ENCODE assay signal across 8 mouse cellular contexts in the genomic region with DNA sequence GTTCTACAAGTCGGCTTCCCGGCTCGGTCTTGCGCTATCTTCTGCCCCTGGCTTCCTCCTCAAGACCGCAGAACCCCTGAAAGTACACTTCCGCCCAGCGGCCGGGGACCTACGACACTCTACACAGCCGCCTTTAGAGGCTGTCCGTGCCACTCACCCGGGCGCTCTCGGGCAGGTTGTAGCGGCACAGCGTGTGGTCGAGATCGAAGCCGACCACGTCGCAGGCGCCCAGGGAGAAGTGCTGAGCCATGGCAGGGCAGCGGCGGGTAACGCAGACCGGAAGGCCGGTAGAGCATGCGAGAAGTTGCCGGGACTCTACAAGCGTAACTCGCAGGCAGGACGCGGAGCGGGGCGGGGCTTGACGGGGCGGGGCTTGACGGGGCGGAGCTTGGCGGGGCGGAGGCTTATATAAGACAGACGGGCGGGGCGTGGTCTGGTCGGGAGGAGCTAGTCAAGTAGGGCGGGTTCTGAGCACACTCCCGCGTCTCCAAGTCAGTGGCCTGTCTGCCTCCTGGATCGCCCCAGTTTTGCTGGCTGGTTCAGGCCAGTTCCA. TPM values are rescaled to one million over a fixed set of nuclear protein-coding genes. Genes with fewer than 3 reads are reported as not detected.
DNase-seq lines count a peak whose midpoint lies in the region; ATAC-seq and TF ChIP-seq lines count a peak whose summit lies in the region.

A gene (minus strand): TSS at position 349 of the 553 bp plus-strand sequence.

- H3K9ac ChIP-seq in embryonic facial prominence, embryonic 15.5 days = peak within 1 kb of the TSS; percentile 83
- H3K9ac ChIP-seq in limb, embryonic 14.5 days (ENCODE audit: low read depth, low read length, severe bottlenecking) = peak within 1 kb of the TSS; percentile 88
- H3K9ac ChIP-seq in midbrain, postnatal 0 days (replicated peaks; ENCODE audit: low read length, poor library complexity, severe bottlenecking) = peak within 1 kb of the TSS; percentile 57

- no peak for TF ChIP-seq CTCF in bone marrow, adult 2 months (IDR thresholded peaks at IDR 0.05; ENCODE audit: control insufficient read depth, insufficient read depth, low read length)
- TF ChIP-seq CTCF in midbrain, postnatal 0 days (IDR thresholded peaks at IDR 0.05) = no peak

- H3K9me3 ChIP-seq in embryonic facial prominence, embryonic 15.5 days (replicated peaks) = no peaks in the 10 kb centered on the region
- no peaks in the 10 kb centered on the region for H3K9me3 ChIP-seq in limb, embryonic 14.5 days (ENCODE audit: control insufficient read depth, low read length)
- no peaks in the 10 kb centered on the region for H3K9me3 ChIP-seq in midbrain, postnatal 0 days (ENCODE audit: low read length)

- under 1% methylated on average over 49 of the region's 49 CpGs for WGBS in bone marrow, adult 2 months
- WGBS in embryonic facial prominence, embryonic 15.5 days = under 1% methylated on average over 49 of the region's 49 CpGs
- under 1% methylated on average over 49 of the region's 49 CpGs for WGBS in limb, embryonic 14.5 days
- under 1% methylated on average over 49 of the region's 49 CpGs for WGBS in midbrain, postnatal 0 days

- H3K36me3 ChIP-seq in embryonic facial prominence, embryonic 15.5 days = no peaks in the 10 kb centered on the region
- no peaks in the 10 kb centered on the region for H3K36me3 ChIP-seq in limb, embryonic 14.5 days (ENCODE audit: control insufficient read depth, insufficient read depth, low read length)
- H3K36me3 ChIP-seq in midbrain, postnatal 0 days (ENCODE audit: insufficient read depth, low read length) = no peaks in the 10 kb centered on the region

- peak; percentile 98 for ATAC-seq in embryonic facial prominence, embryonic 15.5 days (ENCODE audit: insufficient number of reproducible peaks, low FRiP score, low TSS enrichment, low read depth)
- peak; percentile 100 for ATAC-seq in limb, embryonic 14.5 days (ENCODE audit: low FRiP score, low read depth)
- peak; percentile 96 for ATAC-seq in midbrain, postnatal 0 days (ENCODE audit: low FRiP score)

- TF ChIP-seq POLR2A in bone marrow, adult 2 months (IDR thresholded peaks at IDR 0.05; ENCODE audit: borderline replicate concordance, control insufficient read depth, low read depth, low read length) = peak; percentile 81; the same call in 1 of the 2 replicates
- TF ChIP-seq POLR2A in limb, embryonic 14.5 days (IDR thresholded peaks at IDR 0.05; ENCODE audit: borderline replicate concordance, extremely low read depth, insufficient read depth, insufficient read length) = peak; percentile 71; the same call in 1 of the 2 replicates

- no peaks in the 10 kb centered on the region; the same call in none of the 2 replicates for H3K4me1 ChIP-seq in bone marrow, adult 2 months (ENCODE audit: control insufficient read depth, insufficient read depth, low read length)
- H3K4me1 ChIP-seq in embryonic facial prominence, embryonic 15.5 days = peaks cover 9% of the 10 kb centered on the region
- H3K4me1 ChIP-seq in limb, embryonic 14.5 days (ENCODE audit: control insufficient read depth, insufficient read depth, low read length) = peaks cover 8% of the 10 kb centered on the region
- H3K4me1 ChIP-seq in midbrain, postnatal 0 days (ENCODE audit: insufficient read depth, low read length) = no peaks in the 10 kb centered on the region

- peak; percentile 96 for DNase-seq in 416B (ENCODE audit: low read depth)
- peak; percentile 91 for DNase-seq in heart, adult 8-10 months (ENCODE audit: low spot score)
- DNase-seq in kidney, adult 9 months = peak; percentile 94
- peak; percentile 92 for DNase-seq in limb, embryonic 14.5 days (ENCODE audit: low spot score)
- DNase-seq in midbrain, postnatal 0 days (ENCODE audit: low spot score) = peak; percentile 86
- DNase-seq in spleen, postnatal 14 days (ENCODE audit: low spot score in 2 of 2) = peak; percentile 93 to 94

- peak within 1 kb of the TSS; percentile 79 for H3K4me3 ChIP-seq in bone marrow, adult 2 months (replicated peaks; ENCODE audit: control insufficient read depth, low read depth, low read length)
- H3K4me3 ChIP-seq in embryonic facial prominence, embryonic 15.5 days (replicated peaks) = peak within 1 kb of the TSS; percentile 83
- peak within 1 kb of the TSS; percentile 78 for H3K4me3 ChIP-seq in limb, embryonic 14.5 days (replicated peaks; ENCODE audit: low read length)
- H3K4me3 ChIP-seq in midbrain, postnatal 0 days (ENCODE audit: low read depth, low read length) = peak within 1 kb of the TSS; percentile 62

- no peaks in the 10 kb centered on the region for H3K27me3 ChIP-seq in embryonic facial prominence, embryonic 15.5 days
- H3K27me3 ChIP-seq in limb, embryonic 14.5 days (ENCODE audit: control insufficient read depth, insufficient read depth, low read length) = no peaks in the 10 kb centered on the region
- no peaks in the 10 kb centered on the region for H3K27me3 ChIP-seq in midbrain, postnatal 0 days (ENCODE audit: insufficient read depth, low read length)

- peak within 1 kb of the TSS; percentile 97 for H3K27ac ChIP-seq in bone marrow, adult 2 months (ENCODE audit: control insufficient read depth, insufficient read depth, low read depth, low read length, poor library complexity)
- peak within 1 kb of the TSS; percentile 86 for H3K27ac ChIP-seq in embryonic facial prominence, embryonic 15.5 days (replicated peaks)
- peak within 1 kb of the TSS; percentile 83 for H3K27ac ChIP-seq in limb, embryonic 14.5 days (replicated peaks; ENCODE audit: low read depth, low read length)
- peak within 1 kb of the TSS; percentile 14; the same call in 1 of the 2 replicates for H3K27ac ChIP-seq in midbrain, postnatal 0 days (ENCODE audit: low read depth, low read length)

- H3K4me2 ChIP-seq in embryonic facial prominence, embryonic 15.5 days (replicated peaks) = peak within 1 kb of the TSS; percentile 65
- H3K4me2 ChIP-seq in limb, embryonic 14.5 days (replicated peaks; ENCODE audit: low read depth, low read length, severe bottlenecking) = peak within 1 kb of the TSS; percentile 57
- H3K4me2 ChIP-seq in midbrain, postnatal 0 days (ENCODE audit: low read depth, low read length, poor library complexity, severe bottlenecking) = peak within 1 kb of the TSS; percentile 81

RNA-seq across cellular contexts. Expression of the gene that starts here (rescaled TPM):
- 4.8 and 7.3 TPM in 2 replicates for polyA plus RNA-seq in bone marrow, adult 2 months (2011; ENCODE audit: insufficient read depth, insufficient read length, low replicate concordance, missing spikeins)
- 8.7 and 10.7 TPM in 2 replicates for polyA plus RNA-seq in embryonic facial prominence, embryonic 15.5 days (2015; fragmentation: Nextera tagmentation; extraction: Ambion mirVana)
- 10 to 100 TPM in 2 of 4 experiments, 1 to 10 TPM in 2; 8.1 to 13.2 (median 10.9) TPM for total RNA-seq in heart, adult 8-10 months (2022)
- polyA plus RNA-seq in limb, embryonic 14.5 days (2012; rRNA removed) = 5.5 and 6.0 TPM in 2 replicates
- 11.1 and 11.5 TPM in 2 replicates for polyA plus RNA-seq in limb, embryonic 14.5 days (2014; fragmentation: Nextera tagmentation; extraction: Ambion mirVana)
- 0.93 and 1.6 TPM in 2 replicates for total RNA-seq in midbrain, postnatal 0 days (2014; rRNA removed)
- 1.5 and 2.6 TPM in 2 replicates for polyA plus RNA-seq in midbrain, postnatal 0 days (2015; fragmentation: Nextera tagmentation; extraction: Ambion mirVana)

Comparison
In these comparisons a context has a peak if more than half of its experiments do, and no peak if none do; other contexts are left out.
1. Peak in every context shown above with its lines: DNase-seq, ATAC-seq, H3K4me3 ChIP-seq and H3K27ac ChIP-seq.
2. H3K27ac ChIP-seq: peak in every context shown above with its lines; median percentile 97 in bone marrow, adult 2 months; 86 in embryonic facial prominence, embryonic 15.5 days; 83 in limb, embryonic 14.5 days; 14 in midbrain, postnatal 0 days.